Mouse (Mus musculus): ENCODE measurements around the gene Tcp1.

DNA sequence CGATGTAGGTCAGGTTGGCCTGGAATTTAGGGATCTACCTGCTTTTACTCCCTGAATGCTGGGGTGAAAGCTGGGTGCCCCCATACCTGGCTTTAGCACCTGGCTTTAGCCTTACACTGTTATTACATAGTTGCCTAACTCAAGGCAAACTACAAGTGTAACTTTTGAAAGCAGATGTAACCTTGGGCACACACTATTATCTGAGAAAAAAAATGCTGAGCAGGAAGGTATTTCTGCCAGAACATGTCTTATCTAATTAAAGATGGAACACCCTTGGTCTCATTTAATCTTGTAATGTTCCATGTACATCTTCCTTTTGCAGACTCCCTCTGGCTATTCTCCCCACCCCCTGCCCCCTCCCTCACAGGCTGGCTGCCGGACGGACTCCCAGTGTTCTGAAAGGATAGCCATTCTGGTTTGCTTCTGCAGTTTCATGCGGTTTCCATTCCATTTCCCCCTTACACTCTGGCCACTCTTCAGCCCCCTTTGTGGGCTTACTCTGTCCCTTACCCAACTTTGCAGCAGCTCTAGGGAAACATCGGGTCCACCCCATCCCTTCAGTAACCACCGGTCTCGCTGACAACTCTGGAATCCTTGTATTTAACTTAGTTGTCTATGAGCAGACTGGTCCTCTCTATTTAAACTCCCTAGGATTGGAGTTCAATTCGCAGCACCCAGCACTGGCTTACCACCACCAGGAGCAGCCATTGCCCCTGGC is 26.2 kb downstream of the Tcp1 start:
- no peak for TF ChIP-seq CTCF (IDR thresholded peaks at IDR 0.05; ENCODE audit: control insufficient read depth, insufficient read depth, insufficient read length)
- no peak for TF ChIP-seq MAX (IDR thresholded peaks at IDR 0.05)
- TF ChIP-seq CEBPB (IDR thresholded peaks at IDR 0.05; ENCODE audit: low read depth): no peak
- TF ChIP-seq USF1 (IDR thresholded peaks at IDR 0.05; ENCODE audit: low read depth): no peak
- no peak for TF ChIP-seq MYOD1 (IDR thresholded peaks at IDR 0.05; ENCODE audit: control insufficient read depth, insufficient read length, low read depth)
- no peak for TF ChIP-seq FOSL1 (IDR thresholded peaks at IDR 0.05; ENCODE audit: insufficient read depth, low read length, poor library complexity, severe bottlenecking)
- TF ChIP-seq MYOG (IDR thresholded peaks at IDR 0.05; ENCODE audit: control insufficient read depth, extremely low read depth, insufficient read length): no peak

All from C2C12 (cell line).